Mouse (Mus musculus): ENCODE data around the gene Mx1. TPM values are rescaled to one million over a fixed set of nuclear protein-coding genes. Genes with fewer than 3 reads are reported as not detected.

Gene Mx1
- polyA plus RNA-seq, 1 experiment from 2014 or later, result 0.06 TPM

- WGBS, result 79% methylated on average over 2 of the region's 2 CpGs
- no peak overlapping the region for H3K4me3 ChIP-seq (ENCODE audit: low read depth, low read length)
- H3K9me3 ChIP-seq (replicated peaks; ENCODE audit: control insufficient read depth, low read length, poor library complexity, severe bottlenecking), result no peaks in the 10 kb centered on the region
- H3K4me2 ChIP-seq (ENCODE audit: low read length), result no peak overlapping the region
- H3K27me3 ChIP-seq (ENCODE audit: control insufficient read depth, insufficient read depth, low read depth, low read length), result no peaks in the 10 kb centered on the region
- no peak for ATAC-seq
- no peaks in the 10 kb centered on the region for H3K36me3 ChIP-seq (ENCODE audit: control insufficient read depth, insufficient read depth, low read length)
- no peaks in the 10 kb centered on the region for H3K4me1 ChIP-seq (ENCODE audit: control insufficient read depth, insufficient read depth, low read length)
- H3K27ac ChIP-seq (ENCODE audit: low read length), result no peak overlapping the region
- H3K9ac ChIP-seq (ENCODE audit: low read depth, low read length), result no peak overlapping the region
Observed at GRCm38 (mm10) chr16:97434206-97434605, 28.5 kb downstream of the Mx1 start.

- H3K27me3 ChIP-seq (ENCODE audit: control insufficient read depth, insufficient read depth, low read depth, low read length), result no peaks in the 10 kb centered on the region
Observed at GRCm38 (mm10) chr16:97431328-97431727, 31.4 kb downstream of the Mx1 start.

GRCm38 (mm10) chr16:97430091-97430490 is 32.6 kb downstream of the Mx1 start:
- Histone ChIP-seq H3K4me1 (ENCODE audit: control insufficient read depth, insufficient read depth, low read length) (no peaks in the 10 kb centered on the region), H3K9ac (ENCODE audit: low read depth, low read length) (no peak overlapping the region), H3K4me3 (ENCODE audit: low read depth, low read length) (no peak overlapping the region), H3K4me2 (ENCODE audit: low read length) (no peak overlapping the region), H3K27me3 (ENCODE audit: control insufficient read depth, insufficient read depth, low read depth, low read length) (no peaks in the 10 kb centered on the region), H3K27ac (ENCODE audit: low read length) (no peak overlapping the region), H3K9me3 (replicated peaks; ENCODE audit: control insufficient read depth, low read length, poor library complexity, severe bottlenecking) (no peaks in the 10 kb centered on the region), H3K36me3 (ENCODE audit: control insufficient read depth, insufficient read depth, low read length) (no peaks in the 10 kb centered on the region)
- no peak for ATAC-seq
- WGBS, result 95% methylated on average over 4 of the region's 4 CpGs

More at GRCm38 (mm10) chr16:97431328-97431727, 31.4 kb downstream of the Mx1 start:
- H3K27ac ChIP-seq (ENCODE audit: low read length), result no peak overlapping the region
- no peaks in the 10 kb centered on the region for H3K4me1 ChIP-seq (ENCODE audit: control insufficient read depth, insufficient read depth, low read length)
- H3K9me3 ChIP-seq (replicated peaks; ENCODE audit: control insufficient read depth, low read length, poor library complexity, severe bottlenecking), result no peaks in the 10 kb centered on the region
- no peak overlapping the region for H3K9ac ChIP-seq (ENCODE audit: low read depth, low read length)
- no peak for ATAC-seq
- WGBS, result 87% methylated on average over 4 of the region's 4 CpGs
- H3K4me3 ChIP-seq (ENCODE audit: low read depth, low read length), result no peak overlapping the region
- H3K4me2 ChIP-seq (ENCODE audit: low read length), result no peak overlapping the region
- H3K36me3 ChIP-seq (ENCODE audit: control insufficient read depth, insufficient read depth, low read length), result no peaks in the 10 kb centered on the region

- Histone ChIP-seq H3K4me1 (ENCODE audit: control insufficient read depth, insufficient read depth, low read length) (no peaks in the 10 kb centered on the region), H3K9ac (ENCODE audit: low read depth, low read length) (no peak overlapping the region), H3K27me3 (ENCODE audit: control insufficient read depth, insufficient read depth, low read depth, low read length) (no peaks in the 10 kb centered on the region), H3K4me3 (ENCODE audit: low read depth, low read length) (no peak overlapping the region), H3K4me2 (ENCODE audit: low read length) (no peak overlapping the region), H3K9me3 (replicated peaks; ENCODE audit: control insufficient read depth, low read length, poor library complexity, severe bottlenecking) (no peaks in the 10 kb centered on the region), H3K27ac (ENCODE audit: low read length) (no peak overlapping the region), H3K36me3 (ENCODE audit: control insufficient read depth, insufficient read depth, low read length) (no peaks in the 10 kb centered on the region)
- WGBS, result 89% methylated on average over 3 of the region's 3 CpGs
- no peak for ATAC-seq
Observed at GRCm38 (mm10) chr16:97428026-97428425, 34.7 kb downstream of the Mx1 start.

- H3K36me3 ChIP-seq (ENCODE audit: control insufficient read depth, insufficient read depth, low read length), result no peaks in the 10 kb centered on the region
- no peaks in the 10 kb centered on the region for H3K9me3 ChIP-seq (replicated peaks; ENCODE audit: control insufficient read depth, low read length, poor library complexity, severe bottlenecking)
- WGBS, result 74% methylated on average over 1 of the region's 1 CpGs
Observed at GRCm38 (mm10) chr16:97423627-97424026, 39.1 kb downstream of the Mx1 start.

GRCm38 (mm10) chr16:97421671-97422070 is 41.0 kb downstream of the Mx1 start:
- Histone ChIP-seq H3K27me3 (ENCODE audit: control insufficient read depth, insufficient read depth, low read depth, low read length) (no peaks in the 10 kb centered on the region), H3K4me2 (ENCODE audit: low read length) (no peak overlapping the region), H3K4me3 (ENCODE audit: low read depth, low read length) (no peak overlapping the region), H3K9me3 (replicated peaks; ENCODE audit: control insufficient read depth, low read length, poor library complexity, severe bottlenecking) (no peaks in the 10 kb centered on the region), H3K27ac (ENCODE audit: low read length) (no peak overlapping the region), H3K9ac (ENCODE audit: low read depth, low read length) (no peak overlapping the region), H3K4me1 (ENCODE audit: control insufficient read depth, insufficient read depth, low read length) (no peaks in the 10 kb centered on the region), H3K36me3 (ENCODE audit: control insufficient read depth, insufficient read depth, low read length) (no peaks in the 10 kb centered on the region)
- 86% methylated on average over 6 of the region's 6 CpGs for WGBS
- ATAC-seq, result no peak

More at GRCm38 (mm10) chr16:97423627-97424026, 39.1 kb downstream of the Mx1 start:
- Histone ChIP-seq H3K27ac (ENCODE audit: low read length) (no peak overlapping the region), H3K4me1 (ENCODE audit: control insufficient read depth, insufficient read depth, low read length) (no peaks in the 10 kb centered on the region), H3K9ac (ENCODE audit: low read depth, low read length) (no peak overlapping the region), H3K4me2 (ENCODE audit: low read length) (no peak overlapping the region), H3K27me3 (ENCODE audit: control insufficient read depth, insufficient read depth, low read depth, low read length) (no peaks in the 10 kb centered on the region), H3K4me3 (ENCODE audit: low read depth, low read length) (no peak overlapping the region)
- ATAC-seq, result no peak

GRCm38 (mm10) chr16:97418749-97419453 is 43.8 kb downstream of the Mx1 start:
- 92% methylated on average over 6 of the region's 6 CpGs for WGBS
- Histone ChIP-seq H3K9ac (ENCODE audit: low read depth, low read length) (no peak overlapping the region), H3K9me3 (replicated peaks; ENCODE audit: control insufficient read depth, low read length, poor library complexity, severe bottlenecking) (no peaks in the 10 kb centered on the region), H3K27me3 (ENCODE audit: control insufficient read depth, insufficient read depth, low read depth, low read length) (no peaks in the 10 kb centered on the region), H3K4me3 (ENCODE audit: low read depth, low read length) (no peak overlapping the region), H3K27ac (ENCODE audit: low read length) (no peak overlapping the region), H3K4me1 (ENCODE audit: control insufficient read depth, insufficient read depth, low read length) (no peaks in the 10 kb centered on the region), H3K36me3 (ENCODE audit: control insufficient read depth, insufficient read depth, low read length) (no peaks in the 10 kb centered on the region), H3K4me2 (ENCODE audit: low read length) (no peak overlapping the region)
- ATAC-seq, result no peak

- ATAC-seq, result peak; percentile 80; the same call in 1 of the 2 replicates
- Histone ChIP-seq H3K27me3 (ENCODE audit: control insufficient read depth, insufficient read depth, low read depth, low read length) (no peaks in the 10 kb centered on the region), H3K9ac (ENCODE audit: low read depth, low read length) (no peak overlapping the region), H3K27ac (ENCODE audit: low read length) (no peak overlapping the region), H3K36me3 (ENCODE audit: control insufficient read depth, insufficient read depth, low read length) (no peaks in the 10 kb centered on the region), H3K4me3 (ENCODE audit: low read depth, low read length) (no peak overlapping the region), H3K4me1 (ENCODE audit: control insufficient read depth, insufficient read depth, low read length) (no peaks in the 10 kb centered on the region), H3K9me3 (replicated peaks; ENCODE audit: control insufficient read depth, low read length, poor library complexity, severe bottlenecking) (no peaks in the 10 kb centered on the region), H3K4me2 (ENCODE audit: low read length) (no peak overlapping the region)
- 15% methylated on average over 4 of the region's 4 CpGs for WGBS
Observed at GRCm38 (mm10) chr16:97417896-97418542, 44.7 kb downstream of the Mx1 start.

- 93% methylated on average over 5 of the region's 5 CpGs for WGBS
- Histone ChIP-seq H3K9me3 (replicated peaks; ENCODE audit: control insufficient read depth, low read length, poor library complexity, severe bottlenecking) (no peaks in the 10 kb centered on the region), H3K4me2 (ENCODE audit: low read length) (no peak overlapping the region), H3K9ac (ENCODE audit: low read depth, low read length) (no peak overlapping the region), H3K4me1 (ENCODE audit: control insufficient read depth, insufficient read depth, low read length) (peaks cover 4% of the 10 kb centered on the region; the same call in 1 of the 2 replicates), H3K4me3 (ENCODE audit: low read depth, low read length) (no peak overlapping the region), H3K27ac (ENCODE audit: low read length) (no peak overlapping the region), H3K36me3 (ENCODE audit: control insufficient read depth, insufficient read depth, low read length) (no peaks in the 10 kb centered on the region), H3K27me3 (ENCODE audit: control insufficient read depth, insufficient read depth, low read depth, low read length) (no peaks in the 10 kb centered on the region)
- ATAC-seq, result no peak
Observed at GRCm38 (mm10) chr16:97405476-97406012, 57.2 kb downstream of the Mx1 start.

Data from midbrain, embryonic 16.5 days (tissue).